Mouse (Mus musculus) G1E (cell line): Measurements from ENCODE around the gene AI661453.

Experiments
- CTCF ChIP-seq: IDR thresholded peaks from 2 replicates; pipeline ENCODE4 v1.5.1; 2012; ENCODE audit warnings: low read depth, low read length, inconsistent platforms, mixed read lengths
- GATA1 ChIP-seq: IDR thresholded peaks from 2 replicates; pipeline ENCODE4 v1.6.1; 2012; ENCODE audit warnings: borderline replicate concordance, low read length, inconsistent platforms, mixed read lengths
- GATA2 ChIP-seq: IDR thresholded peaks from 2 replicates; pipeline ENCODE4 v1.6.1; 2012; ENCODE audit warnings: low read depth, low read length, inconsistent platforms, borderline replicate concordance
- POLR2AphosphoS5 ChIP-seq: IDR thresholded peaks from 2 replicates; pipeline ENCODE4 v1.6.1; 2012; ENCODE audit warnings: low read depth, low read length, inconsistent platforms; ENCODE audit not compliant: insufficient replicate concordance
- TAL1 ChIP-seq: conservative IDR thresholded peaks from 2 replicates; pipeline ENCODE4 v1.6.1; 2012; ENCODE audit warnings: low read depth, low read length, inconsistent platforms, mixed read lengths

GRCm38 (mm10) chr17:47428831-47429304, 7.5 kb upstream of the AI661453 start:
- TF ChIP-seq CTCF (no peak), GATA1 (no peak), POLR2AphosphoS5 (no peak), TAL1 (no peak), GATA2 (no peak)
